Mouse (Mus musculus): ENCODE results near the gene Gmcl1. TPM values are rescaled to one million over a fixed set of nuclear protein-coding genes. Genes with fewer than 3 reads are reported as not detected.

Gmcl1 gene
- polyA plus RNA-seq, 1 experiment = 7.1 TPM

- Histone ChIP-seq H3K27ac (replicated peaks; ENCODE audit: low read depth, low read length) (no peak overlapping the region), H3K4me1 (ENCODE audit: control insufficient read depth, insufficient read depth, insufficient read length, low read length) (no peaks in the 10 kb centered on the region), H3K4me3 (ENCODE audit: insufficient read depth, low read depth, low read length) (no peak overlapping the region)
Observed at GRCm38 (mm10) chr6:86694465-86694864, 38.7 kb downstream of the Gmcl1 start.

GRCm38 (mm10) chr6:86689671-86690070, 43.5 kb downstream of the Gmcl1 start:
- Histone ChIP-seq H3K27ac (replicated peaks; ENCODE audit: low read depth, low read length) (no peak overlapping the region), H3K4me3 (ENCODE audit: insufficient read depth, low read depth, low read length) (no peak overlapping the region), H3K4me1 (ENCODE audit: control insufficient read depth, insufficient read depth, insufficient read length, low read length) (no peaks in the 10 kb centered on the region; the same call in 1 of the 2 replicates)

GRCm38 (mm10) chr6:86686971-86687370, 46.2 kb downstream of the Gmcl1 start:
- no peak overlapping the region for H3K27ac ChIP-seq (replicated peaks; ENCODE audit: low read depth, low read length)
- H3K4me3 ChIP-seq (ENCODE audit: insufficient read depth, low read depth, low read length) = no peak overlapping the region
- H3K4me1 ChIP-seq (ENCODE audit: control insufficient read depth, insufficient read depth, insufficient read length, low read length) = no peaks in the 10 kb centered on the region; the same call in 1 of the 2 replicates

- Histone ChIP-seq H3K4me3 (ENCODE audit: insufficient read depth, low read depth, low read length) (peak overlapping the region; percentile 94), H3K4me1 (ENCODE audit: control insufficient read depth, insufficient read depth, insufficient read length, low read length) (no peaks in the 10 kb centered on the region; the same call in 1 of the 2 replicates), H3K27ac (replicated peaks; ENCODE audit: low read depth, low read length) (peak overlapping the region; percentile 85)
Observed at GRCm38 (mm10) chr6:86684655-86685011, 48.5 kb downstream of the Gmcl1 start.

GRCm38 (mm10) chr6:86683872-86684654, 49.1 kb downstream of the Gmcl1 start, which contains the start of gene Snrnp27:
Snrnp27 (minus strand) TSS chr6:86684522.
- Histone ChIP-seq H3K4me1 (ENCODE audit: control insufficient read depth, insufficient read depth, insufficient read length, low read length) (no peaks in the 10 kb centered on the region; the same call in 1 of the 2 replicates), H3K27ac (replicated peaks; ENCODE audit: low read depth, low read length) (peak within 1 kb of the TSS; percentile 85), H3K4me3 (ENCODE audit: insufficient read depth, low read depth, low read length) (peak within 1 kb of the TSS; percentile 94)

GRCm38 (mm10) chr6:86681289-86681688, 51.9 kb downstream of the Gmcl1 start:
- Histone ChIP-seq H3K4me1 (ENCODE audit: control insufficient read depth, insufficient read depth, insufficient read length, low read length) (no peaks in the 10 kb centered on the region; the same call in 1 of the 2 replicates), H3K4me3 (ENCODE audit: insufficient read depth, low read depth, low read length) (no peak overlapping the region), H3K27ac (replicated peaks; ENCODE audit: low read depth, low read length) (no peak overlapping the region)

GRCm38 (mm10) chr6:86678341-86678740, 54.8 kb downstream of the Gmcl1 start:
- Histone ChIP-seq H3K27ac (replicated peaks; ENCODE audit: low read depth, low read length) (no peak overlapping the region), H3K4me3 (ENCODE audit: insufficient read depth, low read depth, low read length) (no peak overlapping the region), H3K4me1 (ENCODE audit: control insufficient read depth, insufficient read depth, insufficient read length, low read length) (no peaks in the 10 kb centered on the region)

- no peak overlapping the region for H3K4me3 ChIP-seq (ENCODE audit: insufficient read depth, low read depth, low read length)
Observed at GRCm38 (mm10) chr6:86670873-86671272, 62.3 kb downstream of the Gmcl1 start.

GRCm38 (mm10) chr6:86669240-86669727, 63.9 kb downstream of the Gmcl1 start:
- H3K4me3 ChIP-seq (ENCODE audit: insufficient read depth, low read depth, low read length) = peak overlapping the region; percentile 64
- H3K27ac ChIP-seq (replicated peaks; ENCODE audit: low read depth, low read length) = peak overlapping the region; percentile 53
- H3K4me1 ChIP-seq (ENCODE audit: control insufficient read depth, insufficient read depth, insufficient read length, low read length) = 0 out of 2 replicates have a peak, but pooled peaks cover 2% of the 10 kb centered on the region

More at GRCm38 (mm10) chr6:86670873-86671272, 62.3 kb downstream of the Gmcl1 start:
- H3K4me1 ChIP-seq (ENCODE audit: control insufficient read depth, insufficient read depth, insufficient read length, low read length) = 0 out of 2 replicates have a peak, but pooled peaks cover 2% of the 10 kb centered on the region
- no peak overlapping the region for H3K27ac ChIP-seq (replicated peaks; ENCODE audit: low read depth, low read length)

GRCm38 (mm10) chr6:86668580-86669239, 64.5 kb downstream of the Gmcl1 start, which contains the start of gene Mxd1:
Mxd1 (minus strand) TSS chr6:86669161.
- H3K27ac ChIP-seq (replicated peaks; ENCODE audit: low read depth, low read length) = peak within 1 kb of the TSS; percentile 53
- H3K4me3 ChIP-seq (ENCODE audit: insufficient read depth, low read depth, low read length) = peak within 1 kb of the TSS; percentile 94
- 0 out of 2 replicates have a peak, but pooled peaks cover 2% of the 10 kb centered on the region for H3K4me1 ChIP-seq (ENCODE audit: control insufficient read depth, insufficient read depth, insufficient read length, low read length)

GRCm38 (mm10) chr6:86667061-86667460, 66.1 kb downstream of the Gmcl1 start:
- H3K4me3 ChIP-seq (ENCODE audit: insufficient read depth, low read depth, low read length) = no peak overlapping the region
- no peak overlapping the region for H3K27ac ChIP-seq (replicated peaks; ENCODE audit: low read depth, low read length)
- 0 out of 2 replicates have a peak, but pooled peaks cover 2% of the 10 kb centered on the region for H3K4me1 ChIP-seq (ENCODE audit: control insufficient read depth, insufficient read depth, insufficient read length, low read length)

- H3K4me3 ChIP-seq (ENCODE audit: insufficient read depth, low read depth, low read length) = no peak overlapping the region
- 0 out of 2 replicates have a peak, but pooled peaks cover 2% of the 10 kb centered on the region for H3K4me1 ChIP-seq (ENCODE audit: control insufficient read depth, insufficient read depth, insufficient read length, low read length)
- H3K27ac ChIP-seq (replicated peaks; ENCODE audit: low read depth, low read length) = no peak overlapping the region
Observed at GRCm38 (mm10) chr6:86665560-86666307, 67.4 kb downstream of the Gmcl1 start.

GRCm38 (mm10) chr6:86665076-86665475, 68.1 kb downstream of the Gmcl1 start:
- H3K27ac ChIP-seq (replicated peaks; ENCODE audit: low read depth, low read length) = no peak overlapping the region
- H3K4me1 ChIP-seq (ENCODE audit: control insufficient read depth, insufficient read depth, insufficient read length, low read length) = 0 out of 2 replicates have a peak, but pooled peaks cover 2% of the 10 kb centered on the region
- H3K4me3 ChIP-seq (ENCODE audit: insufficient read depth, low read depth, low read length) = no peak overlapping the region

GRCm38 (mm10) chr6:86660161-86660877, 72.9 kb downstream of the Gmcl1 start:
- no peak overlapping the region for H3K4me3 ChIP-seq (ENCODE audit: insufficient read depth, low read depth, low read length)
- H3K4me1 ChIP-seq (ENCODE audit: control insufficient read depth, insufficient read depth, insufficient read length, low read length) = no peaks in the 10 kb centered on the region
- no peak overlapping the region for H3K27ac ChIP-seq (replicated peaks; ENCODE audit: low read depth, low read length)

Measured in brown adipose tissue, adult 24 weeks (tissue).